Mouse (Mus musculus) hematopoietic stem cell, adult 5-6 weeks (primary cell): ENCODE measurements at regions not wholly inside any gene's neighbourhood (a gene's known extent, or its start where the extent isn't known, plus 50 kb on each side); places are given as distances from the start of the nearest gene placed in this dataset.

Experiments used
- ATAC-seq, 2 experiments: fragments of 125-278 bp in 1 of 2; replicated peaks in 1 of 2; 2 replicates each; pipeline ENCODE4 v1.8.0; 2016 to 2017; ENCODE audit warnings: inconsistent platforms in 2 of 2, mild to moderate bottlenecking in 2 of 2, moderate number of reproducible peaks in 2 of 2, low read depth in 1 of 2, moderate TSS enrichment in 1 of 2; ENCODE audit not compliant: low FRiP score in 2 of 2, poor library complexity in 2 of 2, severe bottlenecking in 2 of 2, insufficient read depth in 1 of 2, low TSS enrichment in 1 of 2

GRCm38 (mm10) chr9:30021981-30022380 lies 59.0 kb upstream of the Ntm start:
- ATAC-seq: no peak

- ATAC-seq: no peak
Observed at GRCm38 (mm10) chr9:30025275-30025674, 62.3 kb upstream of the Ntm start.

- ATAC-seq: no peak
Observed at GRCm38 (mm10) chr9:30026939-30027338, 64.0 kb upstream of the Ntm start.

- ATAC-seq: no peak
Observed at GRCm38 (mm10) chr9:30040396-30040795, 77.5 kb upstream of the Ntm start.

GRCm38 (mm10) chr9:30064551-30064950 lies 101.6 kb upstream of the Ntm start:
- ATAC-seq: no peak

GRCm38 (mm10) chr9:30067980-30068379 lies 105.0 kb upstream of the Ntm start:
- no peak for ATAC-seq

- no peak for ATAC-seq
Observed at GRCm38 (mm10) chr9:30075233-30075632, 112.3 kb upstream of the Ntm start.

- no peak for ATAC-seq
Observed at GRCm38 (mm10) chr9:30076006-30076405, 113.1 kb upstream of the Ntm start.

GRCm38 (mm10) chr9:30076482-30076881 lies 113.5 kb upstream of the Ntm start:
- ATAC-seq: no peak

- ATAC-seq: no peak
Observed at GRCm38 (mm10) chr9:30101942-30102341, 139.0 kb upstream of the Ntm start.

- no peak for ATAC-seq
Observed at GRCm38 (mm10) chr9:30122371-30122770, 159.4 kb upstream of the Ntm start.

GRCm38 (mm10) chr9:30129151-30129550 lies 166.2 kb upstream of the Ntm start:
- no peak for ATAC-seq

GRCm38 (mm10) chr9:30131626-30132025 lies 168.7 kb upstream of the Ntm start:
- no peak for ATAC-seq

GRCm38 (mm10) chr9:30134303-30134702 lies 171.4 kb upstream of the Ntm start:
- ATAC-seq: no peak

- peak; percentile 93 to 98 for ATAC-seq
Observed at GRCm38 (mm10) chr9:30137611-30138287, 174.8 kb upstream of the Ntm start.

- no peak for ATAC-seq
Observed at GRCm38 (mm10) chr9:30140188-30140587, 177.2 kb upstream of the Ntm start.

GRCm38 (mm10) chr9:30141186-30141585 lies 178.2 kb upstream of the Ntm start:
- ATAC-seq: no peak

GRCm38 (mm10) chr9:30142806-30143458 lies 180.0 kb upstream of the Ntm start:
- ATAC-seq: no peak
